ENCODE assay signal across 11 mouse cellular contexts in genomic region chr4:122883294-122883693, GRCm38 (mm10). TPM values are rescaled to one million over a fixed set of nuclear protein-coding genes. Genes with fewer than 3 reads are reported as not detected.
A peak's percentile ranks its signal among the peaks of the same experiment; 100 is the strongest.
DNase-seq lines count a peak whose midpoint lies in the region; ATAC-seq and TF ChIP-seq lines count a peak whose summit lies in the region.
"Had no signal": no experiment of that assay in that cellular context is flagged by ENCODE, and none has a peak within 500 bp of the region (broad histone marks: within the 10 kb centered on the region; RNA-seq: fewer than 3 reads in every experiment).

No protein-coding gene starts in this region.

- H3K79me2 ChIP-seq in heart, adult 2 months (replicated peaks; ENCODE audit: control insufficient read depth, insufficient read depth, low read length), result peaks cover 5% of the 10 kb centered on the region

- 59% methylated on average over 3 of the region's 3 CpGs for WGBS in heart, adult 2 months
- WGBS in liver, embryonic 16.5 days (ENCODE audit: insufficient replicate concordance), result 76% methylated on average over 3 of the region's 3 CpGs
- WGBS in cerebellum, adult 2 months, result 76% methylated on average over 3 of the region's 3 CpGs

- no peaks in the 10 kb centered on the region for H3K9me3 ChIP-seq in liver, embryonic 16.5 days (replicated peaks; ENCODE audit: control insufficient read depth, low read length)

- H3K4me1 ChIP-seq in heart, adult 2 months (ENCODE audit: control insufficient read depth, insufficient read depth, low read length), result peaks cover 24% of the 10 kb centered on the region
- H3K4me1 ChIP-seq in bone marrow macrophage, adult 2 months (ENCODE audit: control insufficient read depth, insufficient read depth, low read length), result peaks cover 40% of the 10 kb centered on the region
- peaks cover 31% of the 10 kb centered on the region for H3K4me1 ChIP-seq in liver, embryonic 16.5 days (ENCODE audit: control insufficient read depth, low read depth, low read length)
- H3K4me1 ChIP-seq in cerebellum, adult 2 months (ENCODE audit: control insufficient read depth, insufficient read depth, low read length), result no peaks in the 10 kb centered on the region

- H3K9ac ChIP-seq in heart, adult 2 months (ENCODE audit: low read depth, low read length), result no peak overlapping the region
- H3K9ac ChIP-seq in liver, embryonic 16.5 days (ENCODE audit: low read depth, low read length), result no peak overlapping the region; the same call in 1 of the 2 replicates

- H3K36me3 ChIP-seq in heart, adult 2 months (ENCODE audit: control insufficient read depth, insufficient read depth, low read length), result peaks cover 31% of the 10 kb centered on the region
- H3K36me3 ChIP-seq in liver, embryonic 16.5 days (ENCODE audit: control insufficient read depth, insufficient read depth), result no peaks in the 10 kb centered on the region

- no peak for ATAC-seq in liver, embryonic 16.5 days (ENCODE audit: low read depth)
- no peak for ATAC-seq in erythroblast, adult 5-6 weeks (replicated peaks; ENCODE audit: low FRiP score, poor library complexity, severe bottlenecking)
- ATAC-seq: midbrain, embryonic 16.5 days had no signal

- TF ChIP-seq CTCF in heart, adult 2 months (IDR thresholded peaks at IDR 0.05), result peak; percentile 45
- TF ChIP-seq CTCF in left cerebral cortex, adult 2 months (IDR thresholded peaks at IDR 0.05), result peak; percentile 25
- no peak for TF ChIP-seq CTCF in bone marrow macrophage, adult 2 months (IDR thresholded peaks at IDR 0.05; ENCODE audit: low read depth, low read length)
- no peak for TF ChIP-seq CTCF in cerebellum, adult 2 months (IDR thresholded peaks at IDR 0.05; ENCODE audit: borderline replicate concordance, insufficient read depth, low read depth, low read length)

- H3K4me3 ChIP-seq in heart, adult 2 months, result no peak overlapping the region; the same call in 1 of the 2 replicates
- peak overlapping the region; percentile 98 for H3K4me3 ChIP-seq in left cerebral cortex, adult 2 months
- peak overlapping the region; percentile 80 for H3K4me3 ChIP-seq in bone marrow macrophage, adult 2 months (ENCODE audit: insufficient read depth, low read length)
- H3K4me3 ChIP-seq in liver, embryonic 16.5 days (ENCODE audit: low read depth, low read length), result peak overlapping the region; percentile 84; the same call in 1 of the 2 replicates
- no peak overlapping the region for H3K4me3 ChIP-seq in cerebellum, adult 2 months (replicated peaks; ENCODE audit: insufficient read depth, low read depth, low read length)

- peak overlapping the region; percentile 46 for H3K27ac ChIP-seq in heart, adult 2 months
- H3K27ac ChIP-seq in left cerebral cortex, adult 2 months, result peak overlapping the region; percentile 79; the same call in 1 of the 2 replicates
- peak overlapping the region; percentile 95 for H3K27ac ChIP-seq in bone marrow macrophage, adult 2 months (ENCODE audit: insufficient read depth, low read depth, low read length)
- H3K27ac ChIP-seq in liver, embryonic 16.5 days (ENCODE audit: low read length), result no peak overlapping the region
- H3K27ac ChIP-seq in cerebellum, adult 2 months (ENCODE audit: insufficient read depth, low read length), result no peak overlapping the region

- peak overlapping the region; percentile 83 for H3K4me2 ChIP-seq in liver, embryonic 16.5 days (ENCODE audit: low read depth, low read length)

- no peaks in the 10 kb centered on the region for H3K27me3 ChIP-seq in heart, adult 2 months (ENCODE audit: control insufficient read depth, insufficient read depth, low read length)
- H3K27me3 ChIP-seq in liver, embryonic 16.5 days (ENCODE audit: control insufficient read depth, insufficient read depth, low read depth, low read length), result no peaks in the 10 kb centered on the region
- no peaks in the 10 kb centered on the region for H3K27me3 ChIP-seq in cerebellum, adult 2 months (ENCODE audit: control insufficient read depth, insufficient read depth, low read length)

- no peak for DNase-seq in heart, adult 2 months
- no peak for DNase-seq in heart, adult 11 months
- no peak for DNase-seq in left cerebral cortex, adult 2 months (ENCODE audit: extremely low spot score in 1 of 2, low spot score in 2 of 2)
- DNase-seq in left cerebral cortex, postnatal 25 days (ENCODE audit: low spot score in 2 of 2), result no peak
- no peak for DNase-seq in cerebellum, adult 2 months
- DNase-seq: adrenal gland, adult 2 months; thymus, adult 2 months had no signal

- intact Hi-C loops in heart, adult 2 months (cut with DNase I), result loop anchor here (5.0 to 10.0 kb wide), 2 partner anchors 46 to 1868 kb away; partner anchors contain the start of genes Ppt1 and Smap2
- intact Hi-C loops in left cerebral cortex, adult 2 months (cut with DNase I), result loop anchor here (5.0 kb wide), 1 partner anchor 169 kb away; no protein-coding TSS in a partner anchor
- intact Hi-C loops in left cerebral cortex, postnatal 25 days (cut with DNase I), result no loop called here

- TF ChIP-seq POLR2A in heart, adult 2 months (IDR thresholded peaks at IDR 0.05; ENCODE audit: insufficient read depth, low read depth, low read length), result no peak
- no peak for TF ChIP-seq POLR2A in bone marrow macrophage, adult 2 months (IDR thresholded peaks at IDR 0.05; ENCODE audit: borderline replicate concordance, low read depth, low read length)
- no peak for TF ChIP-seq POLR2A in cerebellum, adult 2 months (IDR thresholded peaks at IDR 0.05; ENCODE audit: borderline replicate concordance, insufficient read depth, low read length)

- TF ChIP-seq EP300 in heart, adult 2 months (IDR thresholded peaks at IDR 0.05; ENCODE audit: insufficient read depth, low read depth, low read length), result no peak

RNA-seq across cellular contexts. Expression of gene Cap1, which starts 2.6 kb away (rescaled TPM):
- 10 to 100 TPM; 48.4 to 53.4 TPM for total RNA-seq in heart, adult 2 months (2021)
- polyA plus RNA-seq in heart, adult 2 months (2012; rRNA removed), result 38.3 and 42.8 TPM in 2 replicates
- total RNA-seq in left cerebral cortex, adult 2 months (2021), result 100 to 1,000 TPM; 260 to 281 TPM
- 100 to 1,000 TPM; 274 to 277 TPM for total RNA-seq in left cerebral cortex, postnatal 25 days (2021)
- polyA plus RNA-seq in bone marrow macrophage, adult 2 months (2012; ENCODE audit: insufficient read depth, insufficient read length, missing spikeins), result 495 and 593 TPM in 2 replicates
- 26.4 and 33.7 TPM in 2 replicates for polyA plus RNA-seq in liver, embryonic 16.5 days (2015; fragmentation: Nextera tagmentation; extraction: Ambion mirVana)
- polyA plus RNA-seq in cerebellum, adult 2 months (2012; rRNA removed), result 82.1 and 89.7 TPM in 2 replicates
- 77.8 and 106 TPM in 2 replicates for total RNA-seq in erythroblast, adult 5-6 weeks (2015; ENCODE audit: low replicate concordance)
- 76.8 and 86.9 TPM in 2 replicates for total RNA-seq in erythroblast, adult 5-6 weeks (2017; ENCODE audit: low replicate concordance)

RNA-seq across cellular contexts. Expression of gene Ppt1, which starts 47.3 kb away (rescaled TPM):
- total RNA-seq in heart, adult 2 months (2021), result 10 to 100 TPM; 41.6 to 42.9 TPM
- 35.3 and 52.1 TPM in 2 replicates for polyA plus RNA-seq in heart, adult 2 months (2012; rRNA removed)
- 10 to 100 TPM; 97.2 to 97.7 TPM for total RNA-seq in left cerebral cortex, adult 2 months (2021)
- total RNA-seq in left cerebral cortex, postnatal 25 days (2021), result 10 to 100 TPM; 95.2 to 98.2 TPM
- polyA plus RNA-seq in bone marrow macrophage, adult 2 months (2012; ENCODE audit: insufficient read depth, insufficient read length, missing spikeins), result 152 and 158 TPM in 2 replicates
- polyA plus RNA-seq in liver, embryonic 16.5 days (2015; fragmentation: Nextera tagmentation; extraction: Ambion mirVana), result 20.6 and 21.9 TPM in 2 replicates
- polyA plus RNA-seq in cerebellum, adult 2 months (2012; rRNA removed), result 131 and 133 TPM in 2 replicates
- total RNA-seq in erythroblast, adult 5-6 weeks (2015; ENCODE audit: low replicate concordance), result 33.6 and 48.4 TPM in 2 replicates
- total RNA-seq in erythroblast, adult 5-6 weeks (2017; ENCODE audit: low replicate concordance), result 12.9 and 14.9 TPM in 2 replicates

Comparison
In these comparisons a context has a peak if more than half of its experiments do, and no peak if none do; other contexts are left out.
1. H3K27ac ChIP-seq: peak in heart, adult 2 months (single experiment), left cerebral cortex, adult 2 months (single experiment) and bone marrow macrophage, adult 2 months (single experiment); none in liver, embryonic 16.5 days (single experiment) and cerebellum, adult 2 months (single experiment).
2. H3K4me3 ChIP-seq: peak in left cerebral cortex, adult 2 months (single experiment), bone marrow macrophage, adult 2 months (single experiment) and liver, embryonic 16.5 days (single experiment); none in heart, adult 2 months (single experiment) and cerebellum, adult 2 months (single experiment).
3. CTCF ChIP-seq: peak in heart, adult 2 months (single experiment) and left cerebral cortex, adult 2 months (single experiment); none in bone marrow macrophage, adult 2 months (single experiment) and cerebellum, adult 2 months (single experiment).